Mouse (Mus musculus): Measurements from ENCODE around the gene Kdm4b. TPM values are rescaled to one million over a fixed set of nuclear protein-coding genes. Genes with fewer than 3 reads are reported as not detected.
A peak's percentile ranks its signal among the peaks of the same experiment; 100 is the strongest.

Gene Kdm4b
- polyA plus RNA-seq, 1 experiment, result 16.4 TPM

DNA sequence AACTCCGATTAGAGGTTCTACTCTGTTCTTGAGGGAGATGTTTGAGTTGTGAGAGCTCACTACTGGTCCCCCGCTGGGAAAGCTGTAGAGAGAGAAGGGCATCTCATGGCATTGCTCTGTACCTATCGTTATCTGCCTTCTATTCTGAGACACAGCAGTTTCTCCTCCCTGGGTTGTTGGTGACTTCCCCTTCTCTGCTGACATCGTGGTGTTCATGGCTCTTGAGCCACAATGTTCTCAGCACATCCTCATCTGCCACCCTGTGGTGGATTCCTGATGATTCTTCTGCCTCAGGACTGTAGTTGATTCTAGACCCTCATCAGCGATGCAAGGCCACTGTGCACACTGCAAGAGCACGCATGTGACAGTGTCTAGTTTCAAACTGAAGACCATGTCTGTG, 11.9 kb downstream of the Kdm4b start:
- DNase-seq (ENCODE audit: low read depth, low spot score), result no peak
- WGBS, result 80% methylated on average over 6 of the region's 6 CpGs

DNA sequence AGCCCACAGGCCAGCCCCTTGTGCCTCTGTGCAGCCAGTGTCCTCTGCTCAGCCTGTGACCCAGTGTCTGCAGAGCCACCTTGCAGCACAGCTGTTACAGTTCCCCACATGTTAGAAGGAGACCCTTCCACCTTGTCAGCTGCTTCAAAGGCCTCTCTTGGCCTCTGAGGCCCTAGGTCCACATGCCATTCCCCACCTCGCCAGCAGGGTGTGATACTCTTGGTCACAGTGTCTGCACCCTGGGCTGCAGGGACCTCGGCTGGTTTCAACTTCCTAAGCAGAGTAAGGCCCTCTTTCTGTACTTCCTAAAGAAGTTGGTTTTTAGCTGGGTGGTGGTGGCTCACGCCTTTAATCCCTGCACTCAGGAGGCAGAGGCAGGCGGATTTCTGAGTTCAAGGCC, 13.0 kb downstream of the Kdm4b start:
- no peak for DNase-seq (ENCODE audit: low read depth, low spot score)
- 63% methylated on average over 4 of the region's 4 CpGs for WGBS

DNA sequence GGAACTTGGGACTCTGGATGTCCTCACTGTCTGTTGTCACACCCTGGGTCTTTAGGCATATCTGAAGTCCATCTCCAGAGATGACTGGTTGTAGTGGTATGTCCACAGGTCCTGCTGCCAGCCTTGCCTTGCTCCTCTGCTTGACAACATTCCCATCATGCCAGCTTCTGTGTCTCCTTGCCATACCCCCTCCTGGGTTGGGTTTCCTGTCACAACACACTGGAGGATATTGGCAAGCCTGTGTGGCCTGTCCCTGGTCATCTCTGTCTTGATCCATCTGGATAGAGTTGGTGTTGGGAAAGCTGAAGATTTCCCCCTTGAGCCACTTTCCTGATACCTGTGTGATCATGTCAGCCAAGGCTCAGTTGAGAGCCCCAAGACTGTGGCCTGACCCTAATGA, 14.9 kb downstream of the Kdm4b start:
- DNase-seq (ENCODE audit: low read depth, low spot score), result no peak

DNA sequence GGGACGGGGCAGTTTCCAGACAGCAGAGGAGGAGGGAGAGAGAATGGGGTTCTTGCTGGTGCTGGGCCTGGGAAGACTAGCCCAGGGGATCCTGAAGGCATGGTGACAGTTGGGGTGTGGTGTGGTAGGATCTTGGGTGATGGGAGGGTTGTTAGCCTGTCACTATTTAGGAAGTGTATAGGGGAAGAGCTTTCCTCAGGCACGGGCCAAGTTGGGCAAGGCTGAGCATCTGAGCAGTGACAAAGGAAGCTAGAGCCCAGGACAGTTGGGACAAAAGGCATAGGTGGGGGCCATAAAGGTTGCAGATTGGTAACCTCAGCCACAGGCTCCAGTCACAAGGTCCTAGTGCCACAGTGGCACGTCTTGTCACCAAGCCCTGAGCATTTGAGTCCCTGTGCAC, 17.6 kb downstream of the Kdm4b start:
- WGBS, result 81% methylated on average over 3 of the region's 3 CpGs
- no peak for DNase-seq (ENCODE audit: low read depth, low spot score)

DNA sequence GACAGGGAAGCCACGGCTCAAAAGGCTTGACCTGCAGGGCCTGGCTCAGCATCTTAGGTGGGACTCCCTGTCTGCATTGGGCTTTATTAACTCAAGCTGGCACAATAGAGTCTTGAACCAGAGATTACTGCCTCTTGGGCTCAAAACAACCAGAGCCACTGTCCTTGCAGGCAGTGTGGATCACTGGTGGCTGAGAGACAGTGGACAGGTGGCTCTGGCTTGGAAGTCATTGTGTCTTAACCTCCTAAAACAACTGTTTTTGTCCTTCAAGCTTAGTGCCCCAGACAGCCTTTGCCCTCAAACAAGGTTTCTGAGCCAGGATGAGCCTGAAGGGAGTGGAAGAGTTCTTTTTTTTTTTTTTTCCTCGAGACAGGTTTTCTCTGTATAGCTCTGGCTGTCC, 19.5 kb downstream of the Kdm4b start:
- DNase-seq (ENCODE audit: low read depth, low spot score), result no peak
- WGBS, result 59% methylated on average over 2 of the region's 2 CpGs

DNA sequence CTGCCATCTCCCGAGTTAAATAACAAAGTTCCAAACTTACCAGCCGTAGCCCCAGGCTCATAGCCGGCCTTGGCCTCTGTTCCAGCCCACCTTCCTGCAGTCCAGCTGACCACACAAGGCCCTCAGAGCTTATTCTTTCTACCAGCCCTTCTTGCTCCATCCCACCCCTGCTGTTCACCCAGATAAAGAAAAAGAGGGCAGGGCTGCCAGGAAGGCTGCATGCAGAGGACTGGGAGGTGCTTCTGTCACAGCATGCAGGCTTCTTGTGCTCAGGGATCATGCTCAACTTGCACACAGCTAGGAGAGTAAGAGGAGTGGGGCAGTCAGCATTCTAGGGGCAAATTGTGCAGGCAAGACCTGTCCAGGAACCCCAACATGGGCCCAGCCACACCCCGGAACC, 22.3 kb downstream of the Kdm4b start:
- WGBS, result 76% methylated on average over 4 of the region's 4 CpGs
- DNase-seq (ENCODE audit: low read depth, low spot score), result no peak

DNA sequence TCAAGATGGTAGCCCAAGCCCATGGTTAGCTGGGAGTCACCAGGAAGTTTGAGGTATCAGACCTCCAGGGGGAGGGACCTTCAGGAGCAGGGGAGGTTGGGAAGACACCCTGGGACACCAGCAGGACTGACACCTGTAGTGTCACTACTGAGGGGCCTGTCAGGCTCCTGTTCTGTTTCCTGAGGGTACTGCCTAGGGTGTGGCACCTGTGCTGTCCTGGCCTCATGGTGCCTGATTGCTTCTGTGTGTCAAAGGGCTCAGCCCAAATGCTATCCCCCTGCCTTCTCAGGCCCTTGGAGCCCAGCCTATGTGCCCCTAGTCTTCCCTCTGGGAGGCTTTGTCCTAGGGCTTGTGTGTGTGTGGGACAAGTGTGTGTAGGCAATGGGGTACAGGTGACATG, 22.7 kb downstream of the Kdm4b start:
- DNase-seq (ENCODE audit: low read depth, low spot score), result no peak

DNA sequence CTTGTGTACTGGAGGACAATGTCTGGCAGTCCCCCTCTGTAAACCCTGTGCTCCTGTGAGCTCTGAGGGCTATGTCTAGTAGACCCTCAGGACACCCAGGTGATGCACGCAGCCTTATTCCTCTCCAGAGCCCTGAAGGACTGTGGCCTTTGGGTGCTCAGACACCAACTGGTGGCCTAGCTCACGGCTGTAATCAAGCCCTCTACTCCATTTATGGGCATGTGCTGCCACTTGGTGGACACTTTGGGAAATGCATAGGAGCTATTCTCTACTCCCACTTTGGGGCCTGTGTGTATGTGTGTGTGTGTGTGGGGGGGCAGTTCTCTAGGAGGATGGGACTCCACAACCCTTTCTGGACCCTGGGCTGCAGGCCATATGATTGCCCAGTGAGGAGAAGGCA, 24.8 kb downstream of the Kdm4b start:
- 27% methylated on average over 2 of the region's 2 CpGs for WGBS

DNA sequence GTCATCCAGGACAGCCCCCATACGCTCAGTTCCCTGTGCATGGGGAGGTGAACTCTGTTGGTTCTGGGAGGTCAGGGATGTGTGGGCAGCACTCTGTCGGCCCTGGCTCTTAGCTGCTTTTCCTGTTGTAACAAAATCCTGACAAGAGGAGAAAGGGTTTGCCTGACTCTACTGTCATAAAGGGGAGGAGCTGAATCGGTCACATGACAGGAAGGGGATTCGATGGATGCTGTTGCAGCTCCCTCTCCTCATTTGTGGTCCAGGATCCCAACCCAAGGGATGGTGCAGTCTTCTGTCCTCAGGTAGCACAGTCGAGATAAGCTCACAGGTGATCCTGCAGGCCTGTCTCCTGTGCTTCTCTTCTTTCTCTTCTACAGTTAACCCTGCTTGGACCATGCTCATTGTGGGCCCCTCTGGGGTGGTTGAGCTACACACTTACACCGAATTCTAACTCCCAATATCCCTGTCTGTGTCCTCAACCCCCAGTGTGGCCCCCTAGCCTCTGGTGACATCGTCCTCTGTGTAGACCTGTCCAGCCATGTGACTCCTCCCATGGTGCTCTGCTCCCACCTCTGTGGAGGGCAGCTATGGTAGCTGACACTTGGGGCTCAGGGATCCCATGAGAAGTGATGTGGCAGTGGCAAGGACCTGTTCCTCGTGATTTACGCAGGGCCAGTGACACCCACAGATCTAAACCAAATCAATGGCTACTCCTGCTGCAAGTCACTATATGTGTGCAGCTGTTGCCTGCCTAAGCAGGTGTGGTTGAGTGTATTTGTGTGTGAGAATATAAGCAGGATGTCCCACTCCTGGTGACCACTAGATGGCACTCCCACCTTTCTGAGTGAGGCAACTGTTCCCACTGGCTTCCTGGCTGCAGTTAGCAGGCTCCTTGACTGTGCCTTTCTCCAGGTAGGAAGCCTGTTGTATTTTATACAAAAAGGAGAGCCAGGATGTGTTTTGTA, 31.3 kb downstream of the Kdm4b start:
- DNase-seq (ENCODE audit: low read depth, low spot score), result peak; percentile 36
- WGBS, result 55% methylated on average over 9 of the region's 9 CpGs

More for the DNA sequence above, 24.8 kb downstream of the Kdm4b start:
- DNase-seq (ENCODE audit: low read depth, low spot score), result peak; percentile 36

DNA sequence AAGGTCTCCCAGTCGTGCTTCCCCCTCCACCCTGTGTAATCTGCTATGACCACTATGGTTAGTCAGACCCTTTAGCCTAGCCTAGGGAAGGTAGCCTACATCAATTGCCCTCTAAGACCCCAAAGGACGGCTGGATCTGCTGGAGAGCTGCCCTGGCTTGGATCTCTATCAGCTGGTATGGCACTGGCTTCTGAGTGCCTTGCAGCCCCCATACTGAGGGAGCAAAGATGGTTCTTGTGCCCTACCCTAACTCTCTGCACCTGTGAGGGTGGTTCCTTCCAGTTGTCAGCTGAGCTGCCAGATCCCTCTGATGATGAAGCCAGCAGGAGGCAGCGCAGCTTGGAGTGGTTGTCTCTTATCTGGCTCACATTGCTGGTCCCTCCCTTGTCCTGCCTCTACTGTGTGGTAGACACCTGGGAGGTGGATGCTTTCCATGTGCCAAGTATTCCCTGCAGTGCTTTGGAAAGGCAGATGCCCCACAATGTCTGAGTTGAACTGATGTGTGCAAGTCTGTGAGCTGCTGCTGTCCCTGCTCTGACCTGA, 33.4 kb downstream of the Kdm4b start:
- 89% methylated on average over 3 of the region's 3 CpGs for WGBS
- no peak for DNase-seq (ENCODE audit: low read depth, low spot score)

DNA sequence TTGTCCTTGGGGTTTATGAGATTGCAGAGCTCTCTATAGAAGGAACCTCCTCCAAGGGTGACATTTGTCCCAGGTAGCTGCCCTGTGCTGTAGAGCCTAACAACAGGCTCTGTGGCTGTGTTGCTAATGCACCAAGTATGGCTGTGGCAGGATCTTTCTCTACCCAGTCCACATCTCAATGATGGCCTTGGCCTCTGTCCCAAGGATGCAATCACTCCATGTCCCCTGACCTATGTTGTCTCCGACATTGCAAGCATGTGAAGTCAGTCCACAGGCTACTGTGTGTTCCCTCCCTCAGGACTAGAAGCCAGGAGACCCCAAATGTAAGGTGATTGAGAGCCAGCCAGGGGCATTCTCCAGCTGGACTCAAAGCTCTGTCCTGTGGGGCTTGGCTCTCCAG, 34.0 kb downstream of the Kdm4b start:
- no peak for DNase-seq (ENCODE audit: low read depth, low spot score)
- WGBS, result 87% methylated on average over 1 of the region's 1 CpGs

DNA sequence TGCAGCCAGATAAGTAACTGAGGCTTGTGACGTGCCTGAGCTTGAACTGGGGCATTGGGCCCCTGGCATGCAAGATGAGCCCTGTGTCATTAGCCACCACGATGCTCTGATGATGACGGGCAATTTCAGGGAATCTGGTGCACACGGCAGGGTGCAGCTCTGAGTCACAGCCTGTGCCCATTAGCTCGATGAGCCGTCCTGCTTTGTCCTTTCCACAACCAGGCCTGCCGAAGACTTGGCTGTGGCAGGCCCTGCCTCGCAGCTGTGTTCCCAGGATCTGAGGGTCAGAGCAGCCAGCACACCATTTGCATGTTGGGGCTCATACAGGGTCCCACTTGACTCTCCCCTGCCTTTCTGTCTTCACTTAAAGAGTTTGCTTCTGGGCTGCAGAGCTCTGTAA, 34.6 kb downstream of the Kdm4b start:
- WGBS, result 82% methylated on average over 8 of the region's 8 CpGs
- DNase-seq (ENCODE audit: low read depth, low spot score), result no peak

DNA sequence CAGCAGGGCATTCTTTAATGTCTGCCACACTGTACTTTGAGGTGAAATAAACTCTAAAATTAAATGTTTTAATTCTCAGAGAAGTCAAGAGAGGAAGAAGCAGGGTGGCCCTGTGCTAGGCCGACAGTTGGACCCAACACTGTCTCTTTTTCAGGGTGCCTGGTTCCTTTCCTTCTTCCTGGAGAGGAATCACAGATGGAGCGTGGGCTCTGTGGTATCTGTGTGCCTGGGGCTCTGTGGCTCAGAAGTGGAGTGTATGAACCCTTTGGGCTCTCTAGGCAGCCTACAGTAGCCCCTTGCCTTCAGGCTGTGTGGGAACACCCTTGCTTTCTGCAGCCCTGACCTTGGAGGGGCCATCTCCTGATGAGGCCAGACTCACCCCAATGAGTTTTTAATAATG, 35.7 kb downstream of the Kdm4b start:
- 90% methylated on average over 2 of the region's 2 CpGs for WGBS
- DNase-seq (ENCODE audit: low read depth, low spot score), result no peak

DNA sequence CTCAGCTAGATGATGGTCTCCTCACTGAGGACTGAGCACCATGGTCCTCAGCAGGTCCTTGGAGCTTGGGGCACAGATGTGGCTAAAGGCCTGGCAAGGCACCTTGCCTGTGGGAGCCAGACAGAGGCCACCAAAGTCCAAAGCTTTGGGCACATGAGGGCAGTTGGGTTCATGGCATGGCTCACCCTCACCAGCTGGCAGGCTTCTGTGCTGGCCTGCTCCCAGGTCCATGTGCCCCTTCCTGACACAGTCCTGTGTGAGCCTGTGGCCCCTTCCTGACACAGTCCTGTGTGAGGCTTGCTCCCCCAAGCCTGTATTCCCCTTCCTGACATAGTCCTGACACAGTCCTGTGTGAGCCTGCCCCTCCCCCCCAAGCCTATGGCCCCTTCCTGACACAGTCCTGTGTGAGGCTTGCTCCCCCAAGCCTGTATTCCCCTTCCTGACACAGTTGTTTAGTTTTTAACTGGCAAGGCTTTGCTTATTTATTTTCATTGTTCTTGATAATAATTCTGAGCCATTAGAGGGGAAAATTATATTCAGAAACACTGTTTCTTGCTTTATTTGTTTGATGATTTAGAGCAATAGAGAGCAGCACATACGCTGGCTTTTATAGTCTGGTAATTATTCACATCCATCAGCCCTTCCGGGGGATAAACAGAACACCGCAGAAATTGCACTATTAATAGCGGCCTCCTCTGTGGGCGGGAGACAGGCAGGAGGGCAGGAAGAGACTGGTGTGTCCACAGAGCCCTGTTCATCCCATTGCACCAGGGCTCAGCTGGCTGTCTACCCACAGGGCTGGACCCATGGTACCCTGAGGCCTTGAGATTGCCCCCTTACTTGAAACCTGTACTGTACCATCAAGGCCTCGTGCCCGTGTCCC, 40.2 kb downstream of the Kdm4b start:
- no peak for DNase-seq (ENCODE audit: low read depth, low spot score)
- WGBS, result 64% methylated on average over 7 of the region's 7 CpGs

DNA sequence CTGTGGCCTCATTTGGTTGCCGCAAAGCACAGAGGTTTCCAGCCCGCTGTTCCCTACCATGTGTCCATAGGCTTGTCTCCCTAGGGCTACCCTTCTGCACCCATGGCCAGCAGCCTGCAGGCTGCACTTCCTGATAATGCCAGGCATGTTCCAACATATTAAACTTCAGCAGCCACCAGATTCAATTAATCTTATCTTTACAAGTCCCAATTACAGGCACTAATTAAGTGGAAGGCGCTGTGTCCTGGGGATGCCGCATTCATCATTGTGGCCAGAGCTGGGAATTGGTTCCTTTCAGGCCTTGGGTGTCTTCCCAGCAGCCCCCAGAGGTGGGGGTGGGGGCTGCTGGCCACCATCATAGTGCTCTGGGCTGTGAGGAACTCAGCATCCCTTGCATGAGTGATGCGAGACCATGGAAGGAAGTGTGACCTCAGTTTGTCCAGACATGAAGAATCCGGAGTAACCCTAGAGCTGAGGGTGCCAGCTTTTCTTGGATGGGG, 42.5 kb downstream of the Kdm4b start:
- 90% methylated on average over 6 of the region's 6 CpGs for WGBS
- DNase-seq (ENCODE audit: low read depth, low spot score), result no peak

DNA sequence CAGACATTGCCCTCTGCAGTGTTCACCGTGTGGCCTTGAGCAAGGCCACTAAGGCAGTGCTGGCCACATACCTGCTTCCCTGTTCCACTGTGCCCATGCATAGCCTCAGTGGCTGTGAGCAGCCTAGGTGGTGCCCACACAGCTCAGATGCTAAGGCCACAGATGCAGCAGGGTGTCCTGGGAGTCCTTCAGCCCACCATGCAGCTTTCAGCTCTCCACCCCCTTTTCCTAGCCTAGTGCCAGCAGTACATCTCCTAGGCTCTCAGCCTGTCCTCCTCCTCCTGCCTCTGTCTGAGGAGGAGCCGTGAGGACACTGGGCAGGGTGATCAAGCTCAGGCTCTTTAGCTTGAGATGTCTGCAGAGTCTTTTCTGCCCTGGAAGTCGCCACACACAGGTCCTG, 44.2 kb downstream of the Kdm4b start:
- WGBS, result 86% methylated on average over 3 of the region's 3 CpGs

DNA sequence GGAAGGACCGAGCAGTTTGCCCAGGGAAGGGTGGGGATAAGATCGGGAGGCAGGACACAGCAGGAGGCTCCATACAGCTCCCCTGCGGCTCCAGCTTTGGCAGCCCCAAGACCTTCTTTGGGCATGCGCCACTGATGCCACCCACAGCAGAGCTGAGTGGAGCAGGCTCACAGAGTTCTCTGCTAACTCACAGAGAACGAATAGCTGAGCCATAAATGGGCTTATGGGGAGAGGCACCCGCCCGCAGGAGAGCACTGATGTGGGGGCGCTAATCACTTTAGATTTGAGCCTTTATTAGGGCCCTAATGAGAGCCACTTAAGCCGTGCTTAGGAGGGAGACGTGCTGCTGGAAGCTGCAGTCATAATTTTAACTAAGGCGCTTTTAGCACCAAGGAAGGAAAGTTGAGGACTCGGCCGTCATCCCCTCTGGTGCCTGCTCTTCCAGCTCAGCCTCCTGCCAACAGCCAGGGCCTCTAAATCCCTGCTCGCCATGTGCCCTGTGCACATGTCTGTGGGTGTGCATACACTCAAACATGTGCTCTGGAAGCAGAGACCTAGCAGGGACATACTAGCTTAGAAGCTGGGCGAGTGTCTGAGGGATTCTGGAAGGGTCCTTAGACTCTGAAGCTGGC, 45.3 kb downstream of the Kdm4b start:
- 80% methylated on average over 15 of the region's 15 CpGs for WGBS
- no peak for DNase-seq (ENCODE audit: low read depth, low spot score)

More for the DNA sequence above, 44.2 kb downstream of the Kdm4b start:
- DNase-seq (ENCODE audit: low read depth, low spot score), result no peak

DNA sequence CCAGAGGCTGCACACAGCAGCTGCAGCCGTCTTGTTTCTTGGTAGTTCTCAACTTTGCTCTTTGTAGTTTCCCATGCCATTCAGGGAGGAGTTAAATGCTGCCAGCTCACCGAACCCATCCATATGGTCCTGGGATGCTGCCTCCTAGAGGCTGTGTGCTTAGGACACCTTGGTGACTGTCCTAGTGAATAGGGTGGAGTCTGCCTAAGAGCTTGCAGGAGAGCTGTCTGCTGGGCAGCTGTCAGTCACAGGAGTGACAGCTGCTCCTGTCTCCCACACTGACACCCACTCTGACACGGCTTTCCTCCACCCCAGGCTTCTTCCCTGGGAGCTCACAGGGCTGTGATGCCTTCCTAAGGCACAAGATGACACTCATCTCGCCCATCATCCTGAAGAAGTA, 46.2 kb downstream of the Kdm4b start:
- no peak for DNase-seq (ENCODE audit: low read depth, low spot score)
- 68% methylated on average over 4 of the region's 4 CpGs for WGBS

DNA sequence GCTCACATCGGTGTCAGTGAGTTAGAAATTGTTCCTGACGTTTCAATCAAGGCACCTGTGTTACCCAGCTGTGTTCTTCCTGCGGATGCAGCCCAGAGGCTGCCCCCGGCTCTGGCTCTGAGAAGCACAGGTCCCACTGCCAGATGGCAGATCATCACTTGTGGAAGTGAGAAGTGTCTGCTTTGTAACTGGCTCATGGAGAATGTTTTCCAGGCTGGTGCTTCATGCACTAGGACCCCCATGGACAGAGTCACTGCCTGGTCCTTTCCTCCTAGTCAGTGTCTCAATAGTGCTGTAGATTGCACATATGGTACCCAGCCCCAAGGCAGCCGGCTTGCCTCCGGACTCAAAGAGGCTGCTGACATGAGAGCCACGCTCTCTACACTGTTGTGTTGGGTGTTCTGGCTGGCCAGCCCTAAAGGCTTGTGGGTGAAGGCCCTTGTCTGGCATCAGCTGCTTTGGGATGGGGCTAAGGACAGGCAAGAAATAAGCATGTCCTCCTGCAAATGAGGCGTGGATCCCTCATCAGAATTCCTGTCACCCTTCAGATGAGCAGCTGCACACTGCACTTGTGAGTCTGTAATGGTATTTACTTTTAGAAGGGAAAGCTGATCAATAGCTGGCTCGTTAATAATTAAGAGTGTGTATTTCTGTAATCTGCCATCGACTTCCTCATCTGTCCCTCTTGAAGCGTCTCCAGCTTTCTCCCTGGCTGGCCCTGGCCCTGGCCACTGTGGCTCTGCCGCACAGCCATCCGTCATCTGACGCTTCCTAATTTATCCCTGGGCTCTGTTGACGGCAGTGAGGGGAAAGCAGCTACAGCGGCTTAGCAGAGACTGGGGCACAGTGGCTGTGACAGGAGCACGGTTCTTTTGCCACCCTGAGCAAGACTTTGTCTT, 47.5 kb downstream of the Kdm4b start:
- 87% methylated on average over 17 of the region's 17 CpGs for WGBS
- DNase-seq (ENCODE audit: low read depth, low spot score), result no peak
